Mouse (Mus musculus) stomach, embryonic 15.5 days (tissue): Measurements from ENCODE around the gene Ddx27. TPM values are rescaled to one million over a fixed set of nuclear protein-coding genes. Genes with fewer than 3 reads are reported as not detected.

Experiments used
- ATAC-seq: fragments of 200-750 bp; cut with Nextera tagmentation; 2 replicates; pipeline ENCODE4 v1.8.0; 2017; ENCODE audit warnings: low read depth, moderate number of reproducible peaks, moderate TSS enrichment; ENCODE audit not compliant: insufficient read depth, low FRiP score
- H3K27ac ChIP-seq: fragments of 300-500 bp; sonication (generic); 2 replicates; pipeline ENCODE4 v1.5.1; 2015; ENCODE audit warnings: mild to moderate bottlenecking, inconsistent platforms
- H3K27me3 ChIP-seq: fragments of 300-500 bp; sonication (generic); replicated peaks from 2 replicates; pipeline ENCODE4 v1.6.1; 2015; ENCODE audit warnings: inconsistent platforms
- H3K36me3 ChIP-seq: fragments of 300-500 bp; sonication (generic); 2 replicates; pipeline ENCODE4 v1.6.1; 2015; ENCODE audit warnings: inconsistent platforms
- H3K4me1 ChIP-seq: fragments of 300-500 bp; sonication (generic); 2 replicates; pipeline ENCODE4 v1.6.1; 2015; ENCODE audit warnings: inconsistent platforms
- H3K4me2 ChIP-seq: fragments of 300-500 bp; sonication (generic); 2 replicates; pipeline ENCODE4 v1.6.1; 2015; ENCODE audit warnings: mild to moderate bottlenecking, inconsistent platforms
- H3K4me3 ChIP-seq: fragments of 300-500 bp; sonication (generic); replicated peaks from 2 replicates; pipeline ENCODE4 v1.5.1; 2015; ENCODE audit warnings: inconsistent platforms
- H3K9ac ChIP-seq: fragments of 300-500 bp; sonication (generic); 2 replicates; pipeline ENCODE4 v1.6.1; 2015; ENCODE audit warnings: inconsistent platforms
- H3K9me3 ChIP-seq: fragments of 300-500 bp; sonication (generic); 2 replicates; pipeline ENCODE4 v1.6.1; 2016; ENCODE audit warnings: inconsistent platforms
- WGBS: fragments of 180-500 bp; shearing (Covaris S2); methylation state at CpG from one replicate; pipeline ENCODE4 v1.1.7; 2015; 5-methylcytosine and 5-hydroxymethylcytosine counted together
- polyA plus RNA-seq: library from polyadenylated mRNA; unstranded; fragments of >200 nt; fragmentation: Nextera tagmentation; extraction: Ambion mirVana; gene quantifications from 2 replicates; pipeline ENCODE4 v1.2.1, GENCODE M21; 2015

Gene Ddx27
- polyA plus RNA-seq, 1 experiment from 2014 or later: 47.4 TPM

DNA sequence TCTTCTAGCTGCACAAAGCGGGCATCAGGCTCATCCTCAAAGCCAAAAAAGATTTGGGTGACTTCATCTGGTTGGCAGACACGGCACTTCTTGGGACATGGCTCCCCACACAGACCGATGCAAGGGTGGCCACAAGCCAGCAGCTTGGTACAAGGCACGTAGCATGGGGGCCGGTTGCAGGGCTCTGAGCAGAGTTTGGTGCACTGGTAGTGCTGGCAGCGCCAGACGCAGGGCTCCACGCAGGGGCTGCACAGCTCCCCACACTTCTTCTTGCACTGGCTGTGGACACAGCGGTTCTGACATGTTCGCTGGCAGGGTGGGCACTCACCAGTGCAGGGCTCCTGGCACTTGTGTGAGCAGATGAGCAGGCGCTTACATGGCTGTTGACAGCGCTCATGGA, 22.7 kb downstream of the Ddx27 start:
- Histone ChIP-seq H3K4me3 (no peak overlapping the region), H3K4me1 (no peaks in the 10 kb centered on the region), H3K27ac (no peak overlapping the region), H3K36me3 (peaks cover 86% of the 10 kb centered on the region), H3K9me3 (no peaks in the 10 kb centered on the region), H3K9ac (no peak overlapping the region), H3K27me3 (no peaks in the 10 kb centered on the region), H3K4me2 (no peak overlapping the region)
- no peak for ATAC-seq
- WGBS: 94% methylated on average over 12 of the region's 12 CpGs

DNA sequence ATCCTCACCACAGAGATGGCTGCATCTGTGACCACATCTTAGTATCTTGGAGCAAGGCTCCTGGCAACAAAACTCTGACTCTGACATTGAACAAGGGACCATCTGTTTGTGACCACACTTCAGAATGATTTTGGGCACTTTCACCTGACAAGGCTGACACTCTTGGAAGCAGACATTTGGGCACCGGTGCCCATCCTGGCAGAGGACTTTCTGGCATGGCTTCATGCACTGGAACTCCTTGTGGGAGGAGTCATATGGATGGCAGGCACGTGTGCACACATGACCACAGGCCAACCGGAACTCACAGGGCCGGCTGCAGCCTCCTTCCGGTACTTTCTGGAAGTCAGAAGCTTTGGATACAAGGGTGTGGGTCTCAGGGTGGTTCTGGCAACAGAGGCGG, 23.3 kb downstream of the Ddx27 start:
- WGBS: 85% methylated on average over 6 of the region's 6 CpGs
- Histone ChIP-seq H3K4me1 (no peaks in the 10 kb centered on the region), H3K27me3 (no peaks in the 10 kb centered on the region), H3K9ac (no peak overlapping the region), H3K4me2 (no peak overlapping the region), H3K36me3 (peaks cover 90% of the 10 kb centered on the region), H3K4me3 (no peak overlapping the region), H3K27ac (no peak overlapping the region), H3K9me3 (no peaks in the 10 kb centered on the region)
- no peak for ATAC-seq

DNA sequence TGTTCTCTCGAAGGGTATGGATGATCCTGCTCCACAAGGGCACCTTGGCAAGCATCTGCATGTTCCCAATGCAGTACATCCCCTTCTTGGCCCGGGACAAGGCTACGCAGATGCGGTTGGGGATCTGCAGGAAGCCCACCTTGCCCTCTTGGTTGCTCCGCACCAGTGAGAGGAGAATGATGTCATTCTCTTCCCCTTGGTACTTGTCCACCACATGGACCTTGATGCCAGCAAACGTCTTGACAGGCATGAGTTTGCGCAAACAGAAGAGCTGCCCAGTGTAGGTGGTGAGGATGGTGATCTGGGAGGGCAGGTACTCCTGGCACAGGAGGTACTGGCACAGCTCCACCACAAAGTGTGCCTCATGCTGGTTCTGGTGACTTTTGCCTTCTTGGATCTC, 23.7 kb downstream of the Ddx27 start:
- Histone ChIP-seq H3K9me3 (no peaks in the 10 kb centered on the region), H3K4me2 (no peak overlapping the region), H3K9ac (no peak overlapping the region), H3K4me3 (no peak overlapping the region), H3K4me1 (no peaks in the 10 kb centered on the region), H3K27ac (no peak overlapping the region), H3K27me3 (no peaks in the 10 kb centered on the region), H3K36me3 (peaks cover 91% of the 10 kb centered on the region)
- no peak for ATAC-seq
- WGBS: 89% methylated on average over 7 of the region's 7 CpGs

DNA sequence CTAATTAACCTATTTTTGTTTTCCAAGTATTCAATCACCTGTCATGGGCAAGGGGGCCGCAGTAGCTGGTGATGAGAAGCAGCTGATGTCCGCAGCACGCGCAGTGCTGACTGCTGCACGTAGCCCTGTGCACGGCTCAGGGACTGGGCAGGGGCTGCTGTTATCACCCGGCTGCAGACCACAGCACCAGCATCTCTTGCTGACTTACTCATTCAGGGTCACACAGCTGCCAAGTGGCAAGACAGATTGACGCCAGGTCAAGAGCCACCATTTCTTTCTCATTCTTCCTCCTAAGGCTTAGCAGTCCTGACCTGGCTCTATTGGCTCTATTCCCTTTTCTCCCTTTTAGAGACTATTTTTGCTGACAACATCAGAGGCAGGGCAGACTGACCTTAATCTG, 24.4 kb downstream of the Ddx27 start:
- WGBS: 56% methylated on average over 8 of the region's 8 CpGs
- H3K4me1 ChIP-seq: no peaks in the 10 kb centered on the region
- H3K4me3 ChIP-seq: no peak overlapping the region
- no peak overlapping the region for H3K9ac ChIP-seq
- peaks cover 91% of the 10 kb centered on the region for H3K36me3 ChIP-seq
- no peaks in the 10 kb centered on the region for H3K27me3 ChIP-seq
- no peak overlapping the region for H3K27ac ChIP-seq
- no peak overlapping the region for H3K4me2 ChIP-seq
- ATAC-seq: no peak
- no peaks in the 10 kb centered on the region for H3K9me3 ChIP-seq

DNA sequence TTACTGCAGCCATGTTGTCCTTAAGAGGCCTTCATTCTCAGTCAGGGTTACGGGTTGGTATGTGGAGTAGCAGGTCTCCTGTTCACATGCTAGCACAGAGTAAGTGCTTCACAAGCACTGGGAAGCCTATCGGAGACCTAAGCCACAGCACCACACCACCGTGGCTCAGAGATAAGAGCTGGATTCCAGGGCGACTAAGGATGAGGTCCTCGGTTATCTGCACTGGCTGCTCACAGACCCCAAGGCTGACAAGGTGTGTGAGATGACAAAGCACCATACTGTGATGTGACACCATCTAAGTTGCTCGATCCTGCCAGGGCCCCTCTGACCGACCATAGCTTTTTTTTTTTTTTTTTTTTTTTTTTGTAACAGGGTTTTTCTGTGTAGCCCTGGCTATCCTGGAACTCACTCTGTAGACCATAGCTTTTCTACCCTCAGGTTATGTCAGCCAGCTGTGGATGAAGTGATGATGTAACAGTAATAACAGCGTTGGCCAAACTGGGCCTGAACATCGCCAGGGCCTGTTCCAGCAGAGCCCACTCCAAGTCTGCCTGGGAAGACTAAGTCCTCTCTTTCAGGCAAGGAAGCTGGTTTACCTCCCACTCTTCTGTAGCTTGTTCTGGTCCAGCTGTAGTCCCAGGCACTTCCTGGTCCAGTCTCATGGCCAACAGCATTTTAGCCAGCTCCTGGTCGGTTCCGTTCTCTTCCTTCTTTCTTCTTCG, 28.6 kb downstream of the Ddx27 start:
- peak; percentile 97 for ATAC-seq
- no peaks in the 10 kb centered on the region for H3K27me3 ChIP-seq
- no peaks in the 10 kb centered on the region for H3K9me3 ChIP-seq
- H3K4me2 ChIP-seq: no peak overlapping the region
- 83% methylated on average over 12 of the region's 12 CpGs for WGBS
- H3K4me1 ChIP-seq: no peaks in the 10 kb centered on the region
- no peak overlapping the region for H3K27ac ChIP-seq
- no peak overlapping the region for H3K9ac ChIP-seq
- peaks cover 74% of the 10 kb centered on the region for H3K36me3 ChIP-seq
- no peak overlapping the region for H3K4me3 ChIP-seq

DNA sequence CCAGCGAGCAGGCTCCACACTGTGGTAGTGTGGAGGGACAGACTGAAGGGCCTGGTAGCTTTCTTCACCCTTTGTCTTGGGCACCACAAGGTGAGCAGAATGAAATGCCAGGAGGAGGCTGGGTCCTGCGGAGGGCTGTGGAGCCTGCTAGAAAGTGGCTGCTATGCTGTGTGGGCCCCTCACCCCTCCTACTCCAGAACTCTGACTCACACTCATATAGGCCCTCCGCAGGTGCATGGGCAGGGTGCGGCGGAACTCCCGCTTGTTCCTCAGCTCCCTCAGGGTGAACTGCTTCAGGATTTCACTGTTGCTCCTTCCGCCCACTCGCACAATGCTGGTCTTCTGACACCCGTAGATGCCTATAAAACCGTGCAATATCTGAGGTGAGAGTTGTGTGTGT, 33.2 kb downstream of the Ddx27 start:
- ATAC-seq: peak; percentile 41; the same call in 1 of the 2 replicates
- Histone ChIP-seq H3K4me3 (no peak overlapping the region), H3K9ac (no peak overlapping the region), H3K9me3 (no peaks in the 10 kb centered on the region), H3K4me2 (no peak overlapping the region), H3K36me3 (peaks cover 42% of the 10 kb centered on the region), H3K4me1 (no peaks in the 10 kb centered on the region), H3K27me3 (no peaks in the 10 kb centered on the region), H3K27ac (peak overlapping the region; percentile 45; the same call in 1 of the 2 replicates)
- 73% methylated on average over 10 of the region's 10 CpGs for WGBS

DNA sequence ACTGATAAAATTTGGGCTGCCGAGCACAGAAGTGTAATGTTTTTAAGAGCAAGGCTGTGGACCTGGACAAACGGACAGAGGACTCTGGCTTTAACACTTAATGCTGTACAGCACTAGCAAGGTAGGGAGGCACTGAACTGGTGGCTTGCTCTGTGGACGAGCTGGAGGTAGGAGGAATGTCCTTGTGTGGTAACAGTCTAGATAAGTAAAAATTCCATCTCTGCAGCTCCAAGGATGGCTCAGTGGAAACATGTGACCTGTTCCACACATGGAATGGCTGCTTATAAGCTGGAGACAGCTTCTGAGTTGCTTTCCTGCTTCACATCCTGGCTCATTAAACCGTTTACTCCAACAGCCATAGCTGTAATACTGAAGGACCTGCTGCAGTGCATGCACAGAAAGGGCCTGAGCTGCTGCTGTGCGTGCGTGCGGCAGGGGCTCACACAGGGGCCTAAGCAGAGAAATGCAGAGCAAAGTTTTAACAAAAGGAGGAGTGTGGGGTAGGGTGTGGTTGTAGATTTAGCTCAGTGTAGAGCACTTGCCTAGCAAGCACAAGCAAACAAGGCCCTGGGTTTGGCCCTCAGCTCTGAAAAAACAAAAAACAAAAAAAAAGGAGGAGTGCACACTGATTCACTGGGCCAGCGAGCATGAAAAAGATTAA, 33.8 kb downstream of the Ddx27 start:
- Histone ChIP-seq H3K4me2 (no peak overlapping the region), H3K9me3 (no peaks in the 10 kb centered on the region), H3K27me3 (no peaks in the 10 kb centered on the region), H3K4me1 (no peaks in the 10 kb centered on the region), H3K27ac (peak overlapping the region; percentile 45), H3K9ac (no peak overlapping the region), H3K36me3 (peaks cover 36% of the 10 kb centered on the region), H3K4me3 (no peak overlapping the region)
- peak; percentile 53; the same call in 1 of the 2 replicates for ATAC-seq
- WGBS: 74% methylated on average over 8 of the region's 8 CpGs

DNA sequence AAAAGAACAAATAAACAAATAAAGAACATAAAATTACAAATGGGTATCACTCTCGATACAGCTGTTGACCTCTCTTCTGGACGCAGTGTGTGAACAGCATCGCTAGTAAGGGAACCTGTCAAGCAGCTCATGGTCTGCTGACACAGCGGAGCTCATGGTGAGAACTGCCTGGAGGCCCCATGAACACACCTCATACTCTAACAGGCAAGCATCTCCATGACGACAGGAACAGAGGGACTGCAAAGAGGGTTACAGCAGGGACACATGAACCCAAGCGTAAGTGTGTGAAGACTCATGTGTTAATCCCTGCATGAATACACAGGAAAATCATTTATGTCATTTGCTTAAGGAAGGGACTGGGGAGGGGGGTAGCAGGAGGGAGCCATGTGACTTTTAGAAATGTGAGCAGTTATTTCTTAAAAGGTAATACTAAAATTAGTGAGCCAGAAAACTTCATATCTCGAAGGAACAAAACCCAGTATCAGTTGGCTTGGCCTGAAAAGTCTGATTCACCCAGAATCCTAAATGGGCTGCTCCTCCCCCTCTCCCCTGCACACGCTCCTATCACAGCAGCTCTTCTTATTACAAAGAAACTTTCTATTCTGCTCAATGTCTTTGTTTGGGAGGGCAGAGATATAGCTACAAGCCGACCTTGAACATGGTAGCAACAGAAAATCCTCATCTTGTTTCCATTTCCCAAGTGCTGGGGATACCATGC, 38.3 kb downstream of the Ddx27 start:
- peak; percentile 44; the same call in 1 of the 2 replicates for ATAC-seq
- WGBS: 67% methylated on average over 9 of the region's 9 CpGs
- no peak overlapping the region for H3K4me3 ChIP-seq

DNA sequence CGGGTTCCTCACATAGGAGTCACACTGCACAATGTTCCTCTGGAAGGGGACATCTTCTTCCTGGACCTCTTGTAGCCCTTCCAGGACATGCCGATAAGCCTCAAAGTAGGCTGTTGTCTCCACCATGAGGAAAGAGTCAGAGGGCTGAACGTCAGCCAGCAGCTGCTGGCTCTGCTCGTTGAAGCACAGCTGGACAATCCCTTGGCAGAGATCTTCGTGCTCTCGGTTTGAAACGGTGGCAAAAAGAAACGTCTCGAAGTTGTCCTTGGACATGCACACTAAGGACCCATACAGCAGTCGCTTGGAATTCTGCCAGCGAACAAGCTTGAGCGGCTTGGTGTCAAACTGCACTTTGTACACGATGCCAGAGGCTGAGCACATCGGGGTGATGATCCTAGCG, 40.4 kb downstream of the Ddx27 start:
- Histone ChIP-seq H3K4me3 (no peak overlapping the region), H3K9ac (no peak overlapping the region), H3K27me3 (no peaks in the 10 kb centered on the region), H3K4me1 (peaks cover 7% of the 10 kb centered on the region; the same call in 1 of the 2 replicates), H3K27ac (no peak overlapping the region), H3K4me2 (no peak overlapping the region), H3K36me3 (peaks cover 31% of the 10 kb centered on the region), H3K9me3 (no peaks in the 10 kb centered on the region)
- WGBS: 74% methylated on average over 15 of the region's 15 CpGs
- no peak for ATAC-seq

More for the DNA sequence above, 38.3 kb downstream of the Ddx27 start:
- peaks cover 37% of the 10 kb centered on the region for H3K36me3 ChIP-seq
- H3K27me3 ChIP-seq: no peaks in the 10 kb centered on the region
- no peak overlapping the region for H3K9ac ChIP-seq
- H3K27ac ChIP-seq: no peak overlapping the region
- H3K9me3 ChIP-seq: no peaks in the 10 kb centered on the region
- H3K4me2 ChIP-seq: no peak overlapping the region
- H3K4me1 ChIP-seq: no peaks in the 10 kb centered on the region

DNA sequence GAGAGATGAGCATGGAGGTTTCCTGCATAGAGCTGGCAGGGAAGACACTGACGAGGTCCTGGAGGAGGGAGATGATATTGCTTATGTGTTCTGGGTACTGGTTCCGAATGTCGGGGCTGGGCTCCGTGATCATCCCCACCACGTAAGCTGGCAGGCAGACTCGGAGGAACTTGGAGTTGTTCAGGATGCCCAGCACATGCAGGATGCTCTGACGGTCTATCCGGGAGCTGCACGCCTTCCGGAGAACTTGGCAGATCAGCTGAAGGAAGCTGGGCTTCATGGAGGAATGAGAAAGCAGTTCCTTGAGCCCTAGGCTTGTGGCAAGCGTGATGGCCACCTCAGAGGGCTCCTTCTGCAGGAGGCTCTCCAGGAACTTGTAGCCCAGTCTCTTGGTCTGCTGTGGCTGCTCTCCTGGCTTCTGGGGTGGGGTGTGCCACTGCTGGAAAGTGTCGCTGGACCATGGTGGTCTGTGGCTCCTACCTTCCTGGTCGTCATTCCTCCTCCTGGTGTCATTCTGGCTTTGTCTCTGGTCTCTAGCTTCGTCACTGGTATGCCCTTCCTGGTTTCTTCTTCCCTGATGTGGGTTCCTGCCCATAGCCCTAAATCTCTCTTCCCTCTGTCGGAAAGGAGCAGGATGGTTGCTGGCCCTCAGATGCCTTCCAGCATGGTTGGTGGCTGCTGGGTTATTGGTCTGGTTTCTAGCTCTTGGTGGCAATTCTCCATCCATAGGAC, 41.4 kb downstream of the Ddx27 start:
- H3K4me3 ChIP-seq: no peak overlapping the region
- ATAC-seq: no peak
- H3K27me3 ChIP-seq: no peaks in the 10 kb centered on the region
- no peak overlapping the region for H3K9ac ChIP-seq
- H3K4me2 ChIP-seq: no peak overlapping the region
- no peak overlapping the region for H3K27ac ChIP-seq
- H3K4me1 ChIP-seq: peaks cover 14% of the 10 kb centered on the region
- no peaks in the 10 kb centered on the region for H3K9me3 ChIP-seq
- peaks cover 31% of the 10 kb centered on the region for H3K36me3 ChIP-seq
- WGBS: 93% methylated on average over 15 of the region's 15 CpGs

DNA sequence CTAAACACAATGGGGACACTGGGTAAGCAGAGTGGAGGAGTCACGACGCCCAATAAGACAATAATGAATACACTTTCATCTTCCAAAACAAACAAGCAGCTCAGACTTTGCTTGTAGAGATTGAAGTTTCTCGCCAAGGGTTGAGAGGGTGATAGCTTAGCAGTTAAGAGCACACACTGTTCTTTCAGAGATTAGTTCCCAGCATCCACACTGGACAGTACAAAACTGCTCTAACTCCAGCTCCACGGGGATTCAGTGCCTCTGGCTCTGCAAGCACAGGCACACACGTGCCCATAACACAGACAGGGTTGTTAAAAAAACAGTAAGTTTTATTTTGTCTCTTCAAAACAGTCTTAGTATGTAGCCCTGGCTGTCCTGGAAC, 41.9 kb downstream of the Ddx27 start:
- no peaks in the 10 kb centered on the region for H3K27me3 ChIP-seq
- no peak overlapping the region for H3K4me2 ChIP-seq
- no peak overlapping the region for H3K27ac ChIP-seq
- H3K9me3 ChIP-seq: no peaks in the 10 kb centered on the region
- H3K9ac ChIP-seq: no peak overlapping the region
- 82% methylated on average over 5 of the region's 5 CpGs for WGBS
- peaks cover 31% of the 10 kb centered on the region for H3K36me3 ChIP-seq
- peaks cover 20% of the 10 kb centered on the region for H3K4me1 ChIP-seq
- no peak overlapping the region for H3K4me3 ChIP-seq
- no peak for ATAC-seq
